Mouse (Mus musculus) cerebellum, adult 2 months (tissue): ENCODE measurements around the gene Kctd7.

Experiments used
- CTCF ChIP-seq: fragments of 200-500 bp; IDR thresholded peaks from 2 replicates; pipeline ENCODE4 v1.5.1; 2011; ENCODE audit warnings: low read depth, mild to moderate bottlenecking, control low read depth, low read length, moderate library complexity, borderline replicate concordance; ENCODE audit not compliant: insufficient read depth
- POLR2A ChIP-seq: fragments of 200-500 bp; IDR thresholded peaks from 2 replicates; pipeline ENCODE4 v1.6.1; 2011; ENCODE audit warnings: low read length, control low read depth, borderline replicate concordance; ENCODE audit not compliant: insufficient read depth

- no peak for TF ChIP-seq CTCF
- TF ChIP-seq POLR2A = no peak
These were observed 47.9 kb upstream of the Kctd7 start for GRCm38 (mm10) chr5:130096754-130097153.
